In genomic region chr7:64570914-64571313, GRCm38 (mm10) we compare ENCODE assay signal across 16 mouse cellular contexts.
A peak's percentile ranks its signal among the peaks of the same experiment; 100 is the strongest.
DNase-seq lines count a peak whose midpoint lies in the region; TF ChIP-seq lines count a peak whose summit lies in the region.
"Had no signal": no experiment of that assay in that cellular context is flagged by ENCODE, and none has a peak within 500 bp of the region (broad histone marks: within the 10 kb centered on the region; RNA-seq: fewer than 3 reads in every experiment).

No protein-coding gene starts in this region.

- H3K4me3 ChIP-seq in layer of hippocampus, adult 2 months, result no peak overlapping the region
- H3K4me3 ChIP-seq: embryonic facial prominence, embryonic 13.5 days; embryonic facial prominence, embryonic 15.5 days; erythroblast, embryonic 14.5 days; forebrain, embryonic 10.5 days; forebrain, embryonic 12.5 days had no signal

- H3K27ac ChIP-seq in layer of hippocampus, adult 2 months, result peak overlapping the region; percentile 57
- H3K27ac ChIP-seq: embryonic facial prominence, embryonic 13.5 days; embryonic facial prominence, embryonic 15.5 days; forebrain, embryonic 10.5 days; forebrain, embryonic 12.5 days had no signal

- peak; percentile 18 for DNase-seq in adrenal gland, postnatal 14 days
- no peak for DNase-seq in adrenal gland, postnatal 4 days (ENCODE audit: low spot score in 2 of 2)
- no peak for DNase-seq in layer of hippocampus, adult 2 months (ENCODE audit: low spot score in 2 of 2)
- no peak for DNase-seq in layer of hippocampus, postnatal 14 days (ENCODE audit: low spot score in 2 of 2)
- DNase-seq: adrenal gland, adult 8-10 months; cerebellum, adult 11 months; cerebellum, adult 18-20 months; cerebellum, adult 8-10 months; cerebellum, postnatal 14 days; cerebellum, postnatal 36 days; embryo, embryonic 11 days had no signal

- no peak for TF ChIP-seq CTCF in layer of hippocampus, adult 2 months (conservative IDR thresholded peaks at IDR 0.05)
